Mouse (Mus musculus): ENCODE measurements around the gene Map4k1.

GRCm38 (mm10) chr7:29016440-29016839, 34.6 kb downstream of the Map4k1 start:
- no peak for TF ChIP-seq POLR2A (IDR thresholded peaks at IDR 0.05; ENCODE audit: insufficient read depth, low read depth, low read length)
- no peak for TF ChIP-seq CTCF (IDR thresholded peaks at IDR 0.05)
- no peak for TF ChIP-seq EP300 (IDR thresholded peaks at IDR 0.05; ENCODE audit: insufficient read depth, low read depth, low read length)

All from heart, adult 2 months (tissue).